Mouse (Mus musculus): ENCODE measurements at regions not wholly inside any gene's neighbourhood (a gene's known extent, or its start where the extent isn't known, plus 50 kb on each side); places are given as distances from the start of the nearest gene placed in this dataset.

DNA sequence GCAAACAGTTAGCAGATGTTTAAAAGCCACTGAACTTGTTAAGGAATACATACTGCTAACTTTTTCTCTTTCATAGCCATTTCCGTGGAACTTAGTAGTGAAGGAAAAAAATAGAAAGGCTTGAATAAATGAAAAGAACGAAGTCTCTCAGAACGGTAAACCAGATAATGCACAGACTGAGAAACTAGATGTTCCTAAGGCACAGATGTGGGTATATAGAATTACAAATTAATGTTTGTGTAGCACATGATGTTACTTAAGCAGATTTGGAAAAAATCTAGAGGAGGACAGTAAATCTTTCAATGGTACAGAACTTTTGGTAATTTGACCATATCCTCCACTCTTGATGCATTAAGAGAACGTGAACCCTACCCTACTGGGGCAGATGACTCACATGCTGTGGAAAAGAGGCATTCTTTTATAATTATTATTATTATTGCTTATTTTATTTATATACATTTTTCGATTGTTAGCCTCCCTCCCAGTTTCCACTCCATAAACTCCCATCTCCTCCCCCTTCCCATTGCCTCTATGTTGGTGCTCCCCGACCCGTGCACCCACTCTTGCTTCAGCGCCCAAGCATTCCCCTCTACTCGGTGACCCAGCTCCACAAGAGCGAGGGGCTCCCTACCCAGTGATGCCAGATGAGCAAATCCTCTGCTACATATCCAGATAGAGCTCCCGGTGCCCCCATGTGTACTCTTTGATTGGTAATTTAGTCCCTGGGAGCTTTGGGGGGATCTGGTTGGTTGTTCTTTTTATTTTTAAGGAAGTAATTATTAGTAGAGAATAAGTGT, 651.9 kb upstream of the Cdh9 start (continued):
- TF ChIP-seq TCF12 (IDR thresholded peaks at IDR 0.05; ENCODE audit: low read depth, low read length) = no peak
- no peak for TF ChIP-seq USF2 (IDR thresholded peaks at IDR 0.05; ENCODE audit: borderline replicate concordance in 1 of 2, insufficient read depth in 1 of 2, low read depth in 1 of 2, low read length in 2 of 2)

Measured in MEL (cell line).